Mouse (Mus musculus) cerebellum, adult 2 months (tissue): Measurements from ENCODE around the gene Atl2.

ENCODE experiments used
- CTCF ChIP-seq: fragments of 200-500 bp; IDR thresholded peaks from 2 replicates; pipeline ENCODE4 v1.5.1; 2011; ENCODE audit warnings: low read depth, mild to moderate bottlenecking, control low read depth, low read length, moderate library complexity, borderline replicate concordance; ENCODE audit not compliant: insufficient read depth
- POLR2A ChIP-seq: fragments of 200-500 bp; IDR thresholded peaks from 2 replicates; pipeline ENCODE4 v1.6.1; 2011; ENCODE audit warnings: low read length, control low read depth, borderline replicate concordance; ENCODE audit not compliant: insufficient read depth

DNA sequence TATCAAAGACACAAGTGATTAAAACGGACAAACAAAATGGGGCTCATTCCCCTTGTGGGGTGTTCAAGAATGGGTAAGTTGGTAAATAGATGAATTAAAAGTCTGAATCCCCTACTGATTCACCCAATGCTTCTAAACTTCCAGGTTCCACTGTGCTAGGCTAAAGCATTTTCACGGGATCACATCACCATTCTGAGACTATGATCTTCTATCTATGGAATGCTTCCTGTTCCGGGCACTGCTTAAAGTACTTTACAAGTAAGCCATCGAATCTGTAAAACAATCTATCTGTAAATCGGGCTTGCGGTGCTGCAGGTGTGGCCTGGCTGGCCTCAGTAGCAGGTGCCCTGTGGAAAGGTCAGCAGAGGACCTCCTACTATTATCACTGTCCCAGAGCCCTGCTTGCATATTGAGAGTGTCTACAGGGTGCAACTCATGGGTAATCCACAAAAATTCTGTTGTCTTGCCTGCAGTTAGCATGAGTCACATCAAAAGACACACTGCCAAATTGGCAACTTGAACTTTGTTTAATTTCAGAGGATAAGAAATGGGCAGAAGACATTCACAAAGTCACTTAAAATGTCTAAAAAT lies 2.3 kb upstream of the Atl2 start:
- TF ChIP-seq POLR2A, result no peak
- no peak for TF ChIP-seq CTCF
